Mouse (Mus musculus) embryonic facial prominence, embryonic 15.5 days (tissue): ENCODE results near the gene Adam19. TPM values are rescaled to one million over a fixed set of nuclear protein-coding genes. Genes with fewer than 3 reads are reported as not detected.

Source experiments
- ATAC-seq: fragments of 200-750 bp; cut with Nextera tagmentation; 2 replicates; pipeline ENCODE4 v1.8.0; 2017; ENCODE audit warnings: low read depth, moderate TSS enrichment; ENCODE audit not compliant: insufficient number of reproducible peaks, low FRiP score, low TSS enrichment
- H3K27ac ChIP-seq: fragments of 300-500 bp; sonication (generic); replicated peaks from 2 replicates; pipeline ENCODE4 v1.5.1; 2015; ENCODE audit warnings: mild to moderate bottlenecking, inconsistent platforms
- H3K27me3 ChIP-seq: fragments of 300-500 bp; sonication (generic); 2 replicates; pipeline ENCODE4 v1.6.1; 2015; ENCODE audit warnings: inconsistent platforms
- H3K36me3 ChIP-seq: fragments of 300-500 bp; sonication (generic); 2 replicates; pipeline ENCODE4 v1.6.1; 2015; ENCODE audit warnings: mild to moderate bottlenecking, inconsistent platforms
- H3K4me1 ChIP-seq: fragments of 300-500 bp; sonication (generic); 2 replicates; pipeline ENCODE4 v1.6.1; 2015; ENCODE audit warnings: inconsistent platforms
- H3K4me2 ChIP-seq: fragments of 300-500 bp; sonication (generic); replicated peaks from 2 replicates; pipeline ENCODE4 v1.6.1; 2015; ENCODE audit warnings: mild to moderate bottlenecking, inconsistent platforms
- H3K4me3 ChIP-seq: fragments of 300-500 bp; sonication (generic); replicated peaks from 2 replicates; pipeline ENCODE4 v1.5.1; 2015; ENCODE audit warnings: mild to moderate bottlenecking, inconsistent platforms
- H3K9ac ChIP-seq: fragments of 300-500 bp; sonication (generic); 2 replicates; pipeline ENCODE4 v1.6.1; 2015; ENCODE audit warnings: inconsistent platforms
- H3K9me3 ChIP-seq: fragments of 300-500 bp; sonication (generic); replicated peaks from 2 replicates; pipeline ENCODE4 v1.6.1; 2016; ENCODE audit warnings: inconsistent platforms
- WGBS: fragments of 180-500 bp; shearing (Covaris S2); methylation state at CpG from one replicate; pipeline ENCODE4 v1.1.7; 2015; 5-methylcytosine and 5-hydroxymethylcytosine counted together
- polyA plus RNA-seq: library from polyadenylated mRNA; unstranded; fragments of >200 nt; fragmentation: Nextera tagmentation; extraction: Ambion mirVana; gene quantifications from 2 replicates; pipeline ENCODE4 v1.2.1, GENCODE M21; 2015

The Adam19 gene
- polyA plus RNA-seq, 1 experiment from 2014 or later, result 13.4 TPM

DNA sequence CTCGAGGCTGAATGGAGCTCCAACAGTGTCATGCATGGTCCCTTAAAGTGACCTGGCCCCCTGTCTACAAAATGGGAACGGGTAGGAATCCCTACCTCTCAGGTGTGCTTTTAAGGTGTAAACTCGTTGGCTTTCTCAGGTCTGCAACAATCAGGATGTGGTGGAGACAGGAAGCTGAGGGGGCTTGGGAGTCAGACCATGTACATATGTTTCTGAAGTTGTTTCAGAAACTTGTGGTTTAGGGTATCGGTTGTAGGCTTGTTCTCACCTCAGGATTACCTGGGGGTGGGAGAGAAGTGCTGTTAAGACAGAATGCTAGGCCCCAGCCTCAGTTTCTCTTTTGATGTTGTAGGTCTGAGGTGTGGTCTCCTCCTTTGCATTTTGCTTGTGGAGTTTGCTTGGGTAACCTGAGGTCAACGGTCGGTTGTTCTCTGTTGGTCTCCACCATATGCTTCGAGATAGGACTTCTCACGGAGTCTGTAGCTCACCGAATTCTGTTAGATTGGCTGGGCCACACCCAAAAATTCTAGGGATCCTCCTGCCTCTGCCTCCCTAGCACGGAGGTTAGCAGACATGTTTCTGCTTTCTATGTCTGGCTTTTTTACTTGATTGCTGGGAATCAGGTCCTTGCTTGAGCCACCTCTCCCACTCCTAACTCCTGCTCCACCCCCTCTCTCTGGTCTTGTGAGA lies 34.4 kb downstream of the Adam19 start:
- no peak overlapping the region for H3K4me2 ChIP-seq
- peaks cover 10% of the 10 kb centered on the region for H3K4me1 ChIP-seq
- H3K9ac ChIP-seq, result no peak overlapping the region
- H3K27me3 ChIP-seq, result no peaks in the 10 kb centered on the region
- no peaks in the 10 kb centered on the region for H3K9me3 ChIP-seq
- 93% methylated on average over 10 of the region's 10 CpGs for WGBS
- no peak overlapping the region for H3K4me3 ChIP-seq
- ATAC-seq, result no peak
- peaks cover 4% of the 10 kb centered on the region; the same call in 1 of the 2 replicates for H3K36me3 ChIP-seq
- H3K27ac ChIP-seq, result no peak overlapping the region

DNA sequence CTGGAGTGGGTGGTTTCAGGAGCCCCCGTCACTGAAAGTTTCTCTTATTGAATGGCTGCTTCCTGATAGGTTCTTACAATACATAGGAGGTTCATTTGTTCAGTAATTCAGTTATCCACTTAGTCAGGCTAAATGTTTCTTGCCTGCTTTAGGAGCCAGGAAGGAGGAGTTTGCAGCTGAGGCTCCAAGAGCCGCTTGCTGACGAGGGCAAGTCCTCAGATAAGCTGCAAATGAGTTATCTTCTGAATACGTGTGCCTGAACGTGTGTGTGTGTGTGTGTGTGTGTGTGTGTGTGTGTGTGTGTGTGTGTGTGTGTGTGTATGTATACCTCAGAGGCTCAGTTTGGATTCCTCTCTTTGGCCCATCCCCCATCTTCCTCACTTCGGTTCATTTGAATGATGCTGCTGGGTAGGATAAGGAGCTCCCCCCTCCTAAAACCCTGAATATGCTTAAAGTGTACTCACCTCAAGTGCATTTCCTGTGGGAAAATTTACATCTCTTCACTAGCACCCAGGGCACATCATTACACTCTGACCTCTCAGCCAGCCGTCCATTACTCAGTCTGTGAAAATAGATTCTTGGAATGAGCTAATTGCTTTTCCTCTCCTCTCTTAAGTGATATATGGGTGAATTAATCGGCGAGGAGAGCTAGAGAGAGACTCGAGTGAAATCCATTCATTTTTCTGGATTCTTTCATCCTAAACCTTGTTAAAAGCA lies 35.3 kb downstream of the Adam19 start:
- no peak overlapping the region for H3K9ac ChIP-seq
- no peak overlapping the region for H3K4me2 ChIP-seq
- no peaks in the 10 kb centered on the region for H3K9me3 ChIP-seq
- peaks cover 16% of the 10 kb centered on the region for H3K4me1 ChIP-seq
- no peak overlapping the region for H3K27ac ChIP-seq
- no peaks in the 10 kb centered on the region for H3K27me3 ChIP-seq
- WGBS, result 61% methylated on average over 10 of the region's 10 CpGs
- no peak for ATAC-seq
- no peak overlapping the region for H3K4me3 ChIP-seq
- H3K36me3 ChIP-seq, result peaks cover 4% of the 10 kb centered on the region; the same call in 1 of the 2 replicates

DNA sequence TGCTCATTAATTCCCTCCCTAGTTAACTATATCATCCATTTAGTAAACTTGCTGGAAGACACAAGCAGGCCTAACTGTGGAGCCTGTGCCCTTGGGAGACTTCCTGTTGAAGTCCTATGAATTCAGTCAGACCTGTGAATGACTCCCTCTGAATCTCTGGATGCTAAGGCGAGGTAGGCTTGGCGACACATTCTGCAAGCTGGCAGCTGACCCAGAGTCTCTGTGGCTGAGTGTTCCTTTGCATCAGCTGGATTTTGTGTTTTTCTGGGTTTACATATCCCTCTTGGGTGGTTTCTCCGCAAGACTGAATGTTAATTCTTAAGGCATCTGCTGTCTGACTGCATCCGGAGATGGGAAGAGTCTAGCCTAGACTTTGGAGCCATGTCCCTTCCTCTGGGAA lies 36.3 kb downstream of the Adam19 start:
- H3K9ac ChIP-seq, result no peak overlapping the region
- no peak overlapping the region for H3K4me2 ChIP-seq
- H3K27me3 ChIP-seq, result no peaks in the 10 kb centered on the region
- peaks cover 4% of the 10 kb centered on the region; the same call in 1 of the 2 replicates for H3K36me3 ChIP-seq
- 0 out of 2 replicates have a peak overlapping the region, but pooled peaks have one; percentile 17 for H3K27ac ChIP-seq
- ATAC-seq, result no peak
- 61% methylated on average over 4 of the region's 4 CpGs for WGBS
- no peak overlapping the region for H3K4me3 ChIP-seq
- no peaks in the 10 kb centered on the region for H3K9me3 ChIP-seq
- H3K4me1 ChIP-seq, result peaks cover 18% of the 10 kb centered on the region

DNA sequence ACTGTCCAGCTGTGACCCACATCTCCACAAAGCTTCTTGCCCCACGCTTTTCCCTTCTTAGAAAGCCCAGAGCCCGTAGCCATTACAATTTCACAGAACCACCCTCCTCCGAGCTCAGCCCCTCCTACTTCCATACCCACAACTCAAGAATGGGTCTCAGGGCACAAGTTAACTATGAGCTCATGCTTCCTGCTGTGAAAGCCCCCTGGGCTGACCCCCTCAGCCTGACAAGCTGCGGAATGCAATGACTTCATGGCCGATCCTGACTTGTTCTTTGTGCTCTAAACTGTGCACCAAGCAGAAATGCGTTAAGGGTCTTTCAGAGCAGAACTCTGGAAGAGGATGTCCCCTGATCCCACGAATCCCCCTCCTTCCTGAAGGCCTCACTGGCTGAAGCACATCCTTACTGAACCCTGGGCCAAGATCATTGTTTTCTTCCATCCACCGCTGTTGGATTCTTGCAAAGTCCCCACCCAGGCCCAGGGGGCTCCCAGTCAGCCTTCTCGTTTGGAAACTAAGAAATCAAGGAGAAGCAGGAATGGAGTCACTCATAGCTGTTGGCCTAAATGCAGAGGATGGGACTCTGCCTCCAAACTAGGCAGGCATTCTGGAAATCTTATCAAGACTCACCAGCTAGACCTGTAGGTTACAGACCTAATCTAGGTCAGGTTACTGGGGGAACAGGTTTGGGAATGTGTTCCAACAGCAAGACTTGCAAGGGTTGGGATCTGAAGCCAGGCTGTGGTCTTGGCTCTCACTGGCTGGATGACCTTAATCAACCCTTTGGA lies 39.9 kb downstream of the Adam19 start:
- no peak overlapping the region for H3K4me3 ChIP-seq
- peak; percentile 63 for ATAC-seq
- H3K27ac ChIP-seq, result peak overlapping the region; percentile 55; the same call in 1 of the 2 replicates
- no peaks in the 10 kb centered on the region for H3K9me3 ChIP-seq
- peaks cover 21% of the 10 kb centered on the region for H3K36me3 ChIP-seq
- 48% methylated on average over 9 of the region's 9 CpGs for WGBS
- no peak overlapping the region for H3K4me2 ChIP-seq
- peaks cover 9% of the 10 kb centered on the region; the same call in 1 of the 2 replicates for H3K4me1 ChIP-seq
- no peak overlapping the region for H3K9ac ChIP-seq
- no peaks in the 10 kb centered on the region for H3K27me3 ChIP-seq

DNA sequence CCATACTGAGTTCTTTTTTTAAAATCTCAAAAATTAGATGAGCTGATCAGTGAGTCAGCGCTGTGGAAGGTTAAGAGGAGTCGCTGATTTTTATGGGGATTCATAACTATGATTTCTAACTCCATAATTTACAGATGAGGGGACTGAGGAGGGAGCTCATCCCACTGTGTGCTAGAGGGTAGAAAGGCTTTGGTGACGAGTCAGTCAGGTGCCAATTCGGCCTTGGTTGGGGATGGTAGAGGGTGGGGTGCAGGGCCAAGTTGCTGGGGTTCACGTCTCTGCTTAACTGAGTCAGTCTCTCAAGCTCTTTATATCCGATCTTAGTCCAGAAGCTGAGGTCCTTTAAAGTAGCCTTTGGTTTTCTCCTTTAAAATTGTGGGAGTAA lies 40.5 kb downstream of the Adam19 start:
- Histone ChIP-seq H3K4me2 (no peak overlapping the region), H3K27ac (no peak overlapping the region), H3K9me3 (no peaks in the 10 kb centered on the region), H3K4me1 (peaks cover 9% of the 10 kb centered on the region; the same call in 1 of the 2 replicates), H3K4me3 (no peak overlapping the region), H3K36me3 (peaks cover 26% of the 10 kb centered on the region), H3K9ac (no peak overlapping the region), H3K27me3 (no peaks in the 10 kb centered on the region)
- WGBS, result 84% methylated on average over 6 of the region's 6 CpGs
- no peak for ATAC-seq

DNA sequence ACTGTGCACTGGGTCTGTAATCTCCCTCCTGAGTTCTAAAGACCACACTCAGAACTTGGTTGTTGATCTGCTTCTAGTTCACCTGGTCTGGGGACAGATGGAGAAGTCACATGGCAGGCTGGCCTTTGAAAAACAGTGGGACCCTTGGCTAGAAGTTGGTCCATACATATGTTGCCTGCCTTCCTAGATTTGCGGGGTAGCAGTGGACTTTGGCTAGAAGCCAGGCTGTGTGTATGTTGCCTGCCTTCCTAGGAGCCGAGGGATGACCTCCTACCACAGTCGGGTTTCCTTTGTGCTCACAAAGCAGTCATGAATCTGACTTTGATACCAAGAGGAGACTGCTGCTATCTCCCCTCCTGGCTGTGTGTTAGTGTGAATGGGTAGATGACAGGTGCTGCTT lies 41.3 kb downstream of the Adam19 start:
- H3K9me3 ChIP-seq, result no peaks in the 10 kb centered on the region
- ATAC-seq, result no peak
- H3K4me1 ChIP-seq, result peaks cover 12% of the 10 kb centered on the region
- no peak overlapping the region for H3K9ac ChIP-seq
- H3K4me3 ChIP-seq, result no peak overlapping the region
- no peak overlapping the region for H3K4me2 ChIP-seq
- WGBS, result 80% methylated on average over 3 of the region's 3 CpGs
- no peak overlapping the region for H3K27ac ChIP-seq
- no peaks in the 10 kb centered on the region for H3K27me3 ChIP-seq
- H3K36me3 ChIP-seq, result peaks cover 27% of the 10 kb centered on the region

DNA sequence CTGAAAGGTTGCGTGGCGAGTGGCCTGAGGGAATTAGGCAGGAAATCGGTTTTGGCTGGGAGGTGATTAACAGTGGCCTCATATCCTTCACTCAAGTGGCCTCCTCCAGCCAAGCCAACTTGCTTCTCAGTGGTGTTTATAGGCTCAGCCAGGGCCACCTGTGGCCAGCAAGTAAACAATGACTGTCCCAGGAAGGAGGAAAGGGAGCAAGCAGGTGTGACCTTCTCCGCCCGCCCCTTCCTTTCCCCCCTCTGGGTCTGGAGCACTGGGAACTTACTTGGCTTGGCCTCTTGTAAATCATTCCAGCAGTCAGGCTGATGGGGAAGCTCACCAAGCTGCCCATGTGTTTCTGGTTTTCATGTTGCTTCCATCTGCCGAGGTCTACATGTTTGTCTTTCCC lies 46.3 kb downstream of the Adam19 start:
- Histone ChIP-seq H3K4me1 (peaks cover 7% of the 10 kb centered on the region; the same call in 1 of the 2 replicates), H3K9ac (no peak overlapping the region), H3K27ac (0 out of 2 replicates have a peak overlapping the region, but pooled peaks have one; percentile 39), H3K36me3 (peaks cover 24% of the 10 kb centered on the region), H3K4me3 (no peak overlapping the region), H3K27me3 (no peaks in the 10 kb centered on the region), H3K9me3 (no peaks in the 10 kb centered on the region), H3K4me2 (no peak overlapping the region)
- ATAC-seq, result 0 out of 2 replicates have a peak, but pooled peaks have one; percentile 46
- WGBS, result 62% methylated on average over 6 of the region's 6 CpGs

DNA sequence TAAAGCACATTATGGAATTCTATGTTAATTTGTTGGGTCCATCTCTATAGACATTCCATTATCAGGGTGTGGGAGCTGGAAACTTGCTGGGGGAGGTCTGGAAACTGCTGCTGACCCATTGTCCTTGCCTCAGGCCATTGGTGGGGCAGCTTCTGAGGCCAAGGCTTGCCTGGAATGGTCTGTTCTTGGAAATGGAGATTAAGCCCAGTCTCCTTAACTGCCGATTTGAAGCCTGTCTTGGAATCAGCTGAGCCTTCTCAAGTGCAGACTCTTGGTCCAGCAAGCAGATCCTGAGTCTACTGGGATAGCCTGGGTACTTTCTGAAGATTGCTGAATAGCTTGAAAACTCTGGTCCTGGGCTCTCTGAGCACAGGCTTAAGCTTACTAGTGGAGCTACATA lies 51.3 kb downstream of the Adam19 start:
- Histone ChIP-seq H3K27me3 (no peaks in the 10 kb centered on the region), H3K4me1 (peaks cover 4% of the 10 kb centered on the region; the same call in 1 of the 2 replicates), H3K9ac (no peak overlapping the region), H3K4me2 (no peak overlapping the region), H3K27ac (no peak overlapping the region), H3K36me3 (no peaks in the 10 kb centered on the region), H3K9me3 (no peaks in the 10 kb centered on the region), H3K4me3 (no peak overlapping the region)
- 74% methylated on average over 1 of the region's 1 CpGs for WGBS
- no peak for ATAC-seq

DNA sequence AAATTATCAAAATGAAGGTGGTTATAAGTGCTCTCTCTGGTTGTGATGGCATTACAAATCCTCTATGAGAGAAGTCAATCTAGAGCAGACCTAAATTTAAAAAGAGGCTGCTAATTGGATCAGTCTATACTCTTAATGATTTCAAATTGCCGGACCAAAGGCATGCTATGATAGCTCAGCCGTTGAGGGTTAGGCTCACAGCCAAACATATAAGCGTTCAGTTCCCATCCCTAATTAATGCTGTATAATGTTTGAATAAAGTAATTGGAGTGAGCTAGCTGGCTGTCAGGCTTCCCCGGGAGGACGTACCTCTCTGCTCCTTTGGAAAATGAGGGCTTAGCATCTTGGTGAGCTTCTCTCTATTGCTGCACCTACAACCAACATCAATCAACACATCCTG lies 53.4 kb downstream of the Adam19 start:
- no peaks in the 10 kb centered on the region for H3K9me3 ChIP-seq
- H3K4me2 ChIP-seq, result no peak overlapping the region
- H3K4me1 ChIP-seq, result no peaks in the 10 kb centered on the region
- 64% methylated on average over 5 of the region's 5 CpGs for WGBS
- no peak for ATAC-seq
- H3K27ac ChIP-seq, result no peak overlapping the region
- H3K9ac ChIP-seq, result no peak overlapping the region
- no peaks in the 10 kb centered on the region for H3K27me3 ChIP-seq
- H3K4me3 ChIP-seq, result no peak overlapping the region
- peaks cover 6% of the 10 kb centered on the region for H3K36me3 ChIP-seq

DNA sequence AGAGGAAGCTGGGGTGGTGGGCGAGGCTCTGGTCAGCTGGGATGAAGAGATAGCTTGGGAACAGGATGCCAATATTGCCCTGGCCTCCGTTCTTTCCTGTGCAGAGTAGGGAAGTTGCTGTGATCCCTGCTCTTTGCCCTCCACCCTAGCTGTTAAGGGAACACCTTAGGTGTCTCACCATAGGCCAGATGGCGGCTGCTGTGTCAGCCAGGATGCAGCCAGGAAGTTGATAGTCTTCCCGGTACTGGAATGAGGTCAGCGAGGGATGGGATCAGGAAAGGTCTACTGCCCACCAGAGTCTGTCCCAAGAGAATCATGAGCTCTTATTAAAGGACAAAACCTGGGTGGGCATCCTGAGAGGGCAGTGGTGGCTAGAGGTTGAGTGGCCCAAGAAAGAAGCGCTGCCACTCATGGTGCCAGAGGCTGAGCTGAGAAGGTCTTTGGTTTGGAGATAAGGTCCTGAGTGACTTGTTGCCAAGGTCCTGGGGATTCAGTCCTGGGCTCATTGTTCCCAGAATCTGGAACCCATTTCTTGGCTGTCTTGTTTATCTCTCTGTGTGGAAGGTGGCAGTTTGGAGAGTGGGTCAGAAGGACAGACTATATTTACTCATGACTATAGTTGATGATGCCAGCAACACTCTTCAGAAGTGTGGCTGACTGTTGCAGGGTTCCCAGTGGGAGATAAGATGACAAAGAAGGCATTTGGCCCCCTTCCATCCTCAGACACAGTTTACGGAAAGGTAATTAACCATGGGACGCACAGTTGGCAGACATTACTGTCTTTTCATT lies 54.6 kb downstream of the Adam19 start:
- WGBS, result 79% methylated on average over 8 of the region's 8 CpGs
- no peak for ATAC-seq
- H3K4me2 ChIP-seq, result no peak overlapping the region

More for the DNA sequence above, 54.6 kb downstream of the Adam19 start:
- Histone ChIP-seq H3K27me3 (no peaks in the 10 kb centered on the region), H3K9ac (no peak overlapping the region), H3K27ac (no peak overlapping the region), H3K9me3 (no peaks in the 10 kb centered on the region), H3K4me1 (no peaks in the 10 kb centered on the region; the same call in 1 of the 2 replicates), H3K4me3 (no peak overlapping the region), H3K36me3 (peaks cover 9% of the 10 kb centered on the region)
